Mouse (Mus musculus): Measurements from ENCODE around the gene Syt3. TPM values are rescaled to one million over a fixed set of nuclear protein-coding genes. Genes with fewer than 3 reads are reported as not detected.

The Syt3 gene
- polyA plus RNA-seq, 1 experiment from 2014 or later = 75.6 TPM

GRCm38 (mm10) chr7:44428171-44428950, 44.5 kb downstream of the Syt3 start:
- Histone ChIP-seq H3K4me2 (ENCODE audit: low read length) (peak overlapping the region; percentile 85), H3K27ac (ENCODE audit: low read depth, low read length) (peak overlapping the region; percentile 99), H3K9me3 (ENCODE audit: control insufficient read depth, low read length) (no peaks in the 10 kb centered on the region), H3K36me3 (ENCODE audit: control insufficient read depth, insufficient read depth, low read length) (no peaks in the 10 kb centered on the region), H3K4me1 (ENCODE audit: control insufficient read depth, insufficient read depth, low read depth, low read length) (peaks cover 32% of the 10 kb centered on the region), H3K9ac (ENCODE audit: low read depth, low read length) (peak overlapping the region; percentile 99), H3K4me3 (ENCODE audit: low read length) (peak overlapping the region; percentile 80), H3K27me3 (replicated peaks; ENCODE audit: control insufficient read depth, insufficient read depth, low read length) (no peaks in the 10 kb centered on the region)
- peak; percentile 27 for ATAC-seq
- 1% methylated on average over 17 of the region's 38 CpGs for WGBS

GRCm38 (mm10) chr7:44428968-44429521, 45.1 kb downstream of the Syt3 start, which contains the start of gene Lrrc4b:
Gene Lrrc4b, plus strand, starts transcription at chr7:44429018.
- Histone ChIP-seq H3K9me3 (ENCODE audit: control insufficient read depth, low read length) (no peaks in the 10 kb centered on the region), H3K27me3 (replicated peaks; ENCODE audit: control insufficient read depth, insufficient read depth, low read length) (no peaks in the 10 kb centered on the region), H3K4me3 (ENCODE audit: low read length) (peak within 1 kb of the TSS; percentile 80), H3K27ac (ENCODE audit: low read depth, low read length) (peak within 1 kb of the TSS; percentile 99), H3K36me3 (ENCODE audit: control insufficient read depth, insufficient read depth, low read length) (no peaks in the 10 kb centered on the region), H3K4me2 (ENCODE audit: low read length) (peak within 1 kb of the TSS; percentile 85), H3K4me1 (ENCODE audit: control insufficient read depth, insufficient read depth, low read depth, low read length) (peaks cover 32% of the 10 kb centered on the region), H3K9ac (ENCODE audit: low read depth, low read length) (peak within 1 kb of the TSS; percentile 99)
- under 1% methylated on average over 38 of the region's 69 CpGs for WGBS
- ATAC-seq = peak; percentile 67

- WGBS = 2% methylated on average over 32 of the region's 32 CpGs
- Histone ChIP-seq H3K27me3 (replicated peaks; ENCODE audit: control insufficient read depth, insufficient read depth, low read length) (no peaks in the 10 kb centered on the region), H3K4me1 (ENCODE audit: control insufficient read depth, insufficient read depth, low read depth, low read length) (peaks cover 32% of the 10 kb centered on the region), H3K36me3 (ENCODE audit: control insufficient read depth, insufficient read depth, low read length) (no peaks in the 10 kb centered on the region), H3K4me3 (ENCODE audit: low read length) (peak overlapping the region; percentile 80), H3K9ac (ENCODE audit: low read depth, low read length) (peak overlapping the region; percentile 99), H3K27ac (ENCODE audit: low read depth, low read length) (peak overlapping the region; percentile 99), H3K9me3 (ENCODE audit: control insufficient read depth, low read length) (no peaks in the 10 kb centered on the region), H3K4me2 (ENCODE audit: low read length) (peak overlapping the region; percentile 85)
- ATAC-seq = peak; percentile 37
Measured at GRCm38 (mm10) chr7:44429534-44430488, 45.9 kb downstream of the Syt3 start.

GRCm38 (mm10) chr7:44432550-44432949, 48.6 kb downstream of the Syt3 start:
- H3K27ac ChIP-seq (ENCODE audit: low read depth, low read length) = no peak overlapping the region
- no peaks in the 10 kb centered on the region for H3K9me3 ChIP-seq (ENCODE audit: control insufficient read depth, low read length)
- 77% methylated on average over 6 of the region's 6 CpGs for WGBS
- no peak overlapping the region for H3K9ac ChIP-seq (ENCODE audit: low read depth, low read length)
- no peak overlapping the region for H3K4me3 ChIP-seq (ENCODE audit: low read length)
- peaks cover 31% of the 10 kb centered on the region for H3K4me1 ChIP-seq (ENCODE audit: control insufficient read depth, insufficient read depth, low read depth, low read length)
- H3K36me3 ChIP-seq (ENCODE audit: control insufficient read depth, insufficient read depth, low read length) = no peaks in the 10 kb centered on the region
- ATAC-seq = no peak
- no peaks in the 10 kb centered on the region for H3K27me3 ChIP-seq (replicated peaks; ENCODE audit: control insufficient read depth, insufficient read depth, low read length)
- no peak overlapping the region for H3K4me2 ChIP-seq (ENCODE audit: low read length)

- 5% methylated on average over 7 of the region's 7 CpGs for WGBS
- no peak overlapping the region for H3K27ac ChIP-seq (ENCODE audit: low read depth, low read length)
Measured at GRCm38 (mm10) chr7:44433371-44433770, 49.5 kb downstream of the Syt3 start.

GRCm38 (mm10) chr7:44434089-44434488, 50.2 kb downstream of the Syt3 start:
- Histone ChIP-seq H3K4me2 (ENCODE audit: low read length) (no peak overlapping the region), H3K27me3 (replicated peaks; ENCODE audit: control insufficient read depth, insufficient read depth, low read length) (no peaks in the 10 kb centered on the region), H3K9me3 (ENCODE audit: control insufficient read depth, low read length) (no peaks in the 10 kb centered on the region), H3K9ac (ENCODE audit: low read depth, low read length) (no peak overlapping the region), H3K36me3 (ENCODE audit: control insufficient read depth, insufficient read depth, low read length) (no peaks in the 10 kb centered on the region), H3K27ac (ENCODE audit: low read depth, low read length) (no peak overlapping the region), H3K4me3 (ENCODE audit: low read length) (no peak overlapping the region), H3K4me1 (ENCODE audit: control insufficient read depth, insufficient read depth, low read depth, low read length) (peaks cover 29% of the 10 kb centered on the region)
- WGBS = 82% methylated on average over 9 of the region's 9 CpGs
- ATAC-seq = no peak

More at GRCm38 (mm10) chr7:44433371-44433770, 49.5 kb downstream of the Syt3 start:
- peak; percentile 24; the same call in 1 of the 2 replicates for ATAC-seq
- H3K4me2 ChIP-seq (ENCODE audit: low read length) = no peak overlapping the region
- H3K9ac ChIP-seq (ENCODE audit: low read depth, low read length) = no peak overlapping the region
- H3K9me3 ChIP-seq (ENCODE audit: control insufficient read depth, low read length) = no peaks in the 10 kb centered on the region
- H3K36me3 ChIP-seq (ENCODE audit: control insufficient read depth, insufficient read depth, low read length) = no peaks in the 10 kb centered on the region
- peaks cover 29% of the 10 kb centered on the region for H3K4me1 ChIP-seq (ENCODE audit: control insufficient read depth, insufficient read depth, low read depth, low read length)
- no peaks in the 10 kb centered on the region for H3K27me3 ChIP-seq (replicated peaks; ENCODE audit: control insufficient read depth, insufficient read depth, low read length)
- H3K4me3 ChIP-seq (ENCODE audit: low read length) = no peak overlapping the region

GRCm38 (mm10) chr7:44435796-44436195, 51.9 kb downstream of the Syt3 start:
- no peaks in the 10 kb centered on the region for H3K9me3 ChIP-seq (ENCODE audit: control insufficient read depth, low read length)
- H3K4me2 ChIP-seq (ENCODE audit: low read length) = no peak overlapping the region
- H3K4me3 ChIP-seq (ENCODE audit: low read length) = no peak overlapping the region
- H3K4me1 ChIP-seq (ENCODE audit: control insufficient read depth, insufficient read depth, low read depth, low read length) = peaks cover 23% of the 10 kb centered on the region
- no peak overlapping the region for H3K27ac ChIP-seq (ENCODE audit: low read depth, low read length)
- H3K27me3 ChIP-seq (replicated peaks; ENCODE audit: control insufficient read depth, insufficient read depth, low read length) = no peaks in the 10 kb centered on the region
- no peak for ATAC-seq
- 75% methylated on average over 5 of the region's 5 CpGs for WGBS
- no peak overlapping the region for H3K9ac ChIP-seq (ENCODE audit: low read depth, low read length)
- no peaks in the 10 kb centered on the region for H3K36me3 ChIP-seq (ENCODE audit: control insufficient read depth, insufficient read depth, low read length)

GRCm38 (mm10) chr7:44436267-44436666, 52.4 kb downstream of the Syt3 start:
- Histone ChIP-seq H3K4me1 (ENCODE audit: control insufficient read depth, insufficient read depth, low read depth, low read length) (peaks cover 21% of the 10 kb centered on the region), H3K4me2 (ENCODE audit: low read length) (no peak overlapping the region), H3K27ac (ENCODE audit: low read depth, low read length) (no peak overlapping the region), H3K9ac (ENCODE audit: low read depth, low read length) (no peak overlapping the region), H3K36me3 (ENCODE audit: control insufficient read depth, insufficient read depth, low read length) (no peaks in the 10 kb centered on the region), H3K27me3 (replicated peaks; ENCODE audit: control insufficient read depth, insufficient read depth, low read length) (no peaks in the 10 kb centered on the region), H3K9me3 (ENCODE audit: control insufficient read depth, low read length) (no peaks in the 10 kb centered on the region), H3K4me3 (ENCODE audit: low read length) (no peak overlapping the region)
- no peak for ATAC-seq
- WGBS = 5% methylated on average over 1 of the region's 1 CpGs

Measured in hindbrain, embryonic 16.5 days (tissue).